Mouse (Mus musculus): ENCODE measurements around the gene Tbc1d7. TPM values are rescaled to one million over a fixed set of nuclear protein-coding genes. Genes with fewer than 3 reads are reported as not detected.

Tbc1d7 gene
- polyA plus RNA-seq, 1 experiment, result 2.7 TPM

GRCm38 (mm10) chr13:43181104-43181503, 9.8 kb upstream of the Tbc1d7 start:
- peaks cover 13% of the 10 kb centered on the region for H3K36me3 ChIP-seq (replicated peaks; ENCODE audit: low read length)
- H3K9me3 ChIP-seq, result peaks cover 29% of the 10 kb centered on the region
- peaks cover 20% of the 10 kb centered on the region for H3K27me3 ChIP-seq (replicated peaks)
- no peak overlapping the region for H3K4me3 ChIP-seq (replicated peaks)
- no peak for TF ChIP-seq FLI1 (IDR thresholded peaks at IDR 0.05; ENCODE audit: low read length)
- no peak for TF ChIP-seq GATA1 (IDR thresholded peaks at IDR 0.05; ENCODE audit: borderline replicate concordance, low read length)
- peaks cover 78% of the 10 kb centered on the region for H3K4me1 ChIP-seq

GRCm38 (mm10) chr13:43177317-43177716, 6.0 kb upstream of the Tbc1d7 start:
- peaks cover 20% of the 10 kb centered on the region for H3K27me3 ChIP-seq (replicated peaks)
- peaks cover 86% of the 10 kb centered on the region for H3K4me1 ChIP-seq
- peaks cover 9% of the 10 kb centered on the region for H3K9me3 ChIP-seq
- no peak overlapping the region for H3K4me3 ChIP-seq (replicated peaks)
- TF ChIP-seq GATA1 (IDR thresholded peaks at IDR 0.05; ENCODE audit: borderline replicate concordance, low read length), result no peak
- no peak for TF ChIP-seq FLI1 (IDR thresholded peaks at IDR 0.05; ENCODE audit: low read length)
- no peaks in the 10 kb centered on the region for H3K36me3 ChIP-seq (replicated peaks; ENCODE audit: low read length)

DNA sequence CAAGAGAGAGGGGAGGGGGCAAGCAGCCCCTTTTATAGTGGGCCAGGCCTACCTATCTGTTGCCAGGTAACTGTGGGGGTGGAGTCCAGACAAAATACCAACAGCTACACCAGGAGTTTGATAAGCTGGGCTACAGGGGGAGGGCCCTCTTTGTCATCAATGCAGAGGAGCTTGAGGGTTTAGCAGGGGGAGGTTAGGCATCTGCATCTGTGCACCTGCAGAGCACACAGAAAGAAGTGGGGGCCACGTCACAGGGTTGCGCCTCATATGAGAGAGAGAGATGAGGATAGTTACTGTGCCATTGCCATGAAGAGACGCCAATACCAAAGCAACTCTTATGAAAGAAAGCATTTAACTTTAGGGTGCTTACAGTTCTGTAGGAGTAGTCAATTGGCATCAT, 5.4 kb upstream of the Tbc1d7 start:
- Histone ChIP-seq H3K4me1 (peaks cover 86% of the 10 kb centered on the region), H3K27me3 (replicated peaks) (peaks cover 16% of the 10 kb centered on the region), H3K36me3 (replicated peaks; ENCODE audit: low read length) (no peaks in the 10 kb centered on the region), H3K9me3 (peaks cover 9% of the 10 kb centered on the region), H3K4me3 (replicated peaks) (no peak overlapping the region)
- no peak for TF ChIP-seq GATA1 (IDR thresholded peaks at IDR 0.05; ENCODE audit: borderline replicate concordance, low read length)
- no peak for TF ChIP-seq FLI1 (IDR thresholded peaks at IDR 0.05; ENCODE audit: low read length)

DNA sequence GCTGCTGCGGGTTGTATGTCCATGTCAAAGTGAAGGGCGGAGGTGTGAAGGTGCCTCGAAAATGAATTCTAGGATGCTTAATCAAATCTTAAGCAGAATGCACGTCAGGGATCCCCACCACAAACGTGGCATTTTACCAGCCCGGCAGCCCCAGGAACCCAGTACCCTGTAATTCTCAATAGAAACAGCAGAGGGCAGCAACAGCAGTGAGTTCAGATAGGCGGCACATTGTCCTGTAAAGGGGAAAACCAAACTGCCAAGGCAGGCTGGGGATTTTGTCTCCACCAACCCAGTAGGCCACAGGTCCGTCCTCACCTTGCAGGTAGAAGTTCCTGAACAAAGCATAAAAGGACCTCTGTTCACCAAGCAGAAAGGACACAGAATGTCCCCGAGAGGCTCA, 2.0 kb upstream of the Tbc1d7 start:
- Histone ChIP-seq H3K36me3 (replicated peaks; ENCODE audit: low read length) (peaks cover 8% of the 10 kb centered on the region), H3K9me3 (peaks cover 9% of the 10 kb centered on the region), H3K27me3 (replicated peaks) (no peaks in the 10 kb centered on the region), H3K4me1 (peaks cover 72% of the 10 kb centered on the region), H3K4me3 (replicated peaks) (peak overlapping the region; percentile 47)
- TF ChIP-seq FLI1 (IDR thresholded peaks at IDR 0.05; ENCODE audit: low read length) (no peak), GATA1 (IDR thresholded peaks at IDR 0.05; ENCODE audit: borderline replicate concordance, low read length) (no peak)

- H3K4me3 ChIP-seq (replicated peaks), result peak overlapping the region; percentile 98
- peaks cover 6% of the 10 kb centered on the region for H3K9me3 ChIP-seq
- peaks cover 68% of the 10 kb centered on the region for H3K4me1 ChIP-seq
- no peaks in the 10 kb centered on the region for H3K27me3 ChIP-seq (replicated peaks)
- no peak for TF ChIP-seq FLI1 (IDR thresholded peaks at IDR 0.05; ENCODE audit: low read length)
- no peak for TF ChIP-seq GATA1 (IDR thresholded peaks at IDR 0.05; ENCODE audit: borderline replicate concordance, low read length)
- H3K36me3 ChIP-seq (replicated peaks; ENCODE audit: low read length), result peaks cover 19% of the 10 kb centered on the region
Observed at GRCm38 (mm10) chr13:43172036-43172713, 874 bp upstream of the Tbc1d7 start.

DNA sequence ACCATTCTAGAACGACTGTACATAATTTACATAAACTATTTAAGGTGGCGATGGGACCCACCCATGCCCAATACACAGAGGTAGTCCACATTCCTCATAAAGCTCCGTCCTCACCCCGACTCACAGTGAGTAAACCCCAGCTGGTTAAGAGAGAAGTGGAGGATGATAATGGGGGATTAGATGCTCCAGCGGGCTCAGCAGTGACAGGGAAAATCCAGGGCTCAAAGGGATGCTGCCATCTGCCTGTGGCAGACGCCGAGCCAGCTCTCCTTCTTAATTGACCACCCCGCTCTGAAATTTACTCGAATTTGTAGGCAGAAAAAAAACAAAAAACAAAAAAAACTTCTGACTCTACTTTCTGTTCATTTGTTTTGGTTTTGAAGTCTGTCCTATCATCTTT, 3.6 kb downstream of the Tbc1d7 start:
- H3K9me3 ChIP-seq, result no peaks in the 10 kb centered on the region
- H3K4me3 ChIP-seq (replicated peaks), result no peak overlapping the region
- TF ChIP-seq FLI1 (IDR thresholded peaks at IDR 0.05; ENCODE audit: low read length) (no peak), GATA1 (IDR thresholded peaks at IDR 0.05; ENCODE audit: borderline replicate concordance, low read length) (no peak)
- peaks cover 51% of the 10 kb centered on the region for H3K36me3 ChIP-seq (replicated peaks; ENCODE audit: low read length)
- H3K27me3 ChIP-seq (replicated peaks), result no peaks in the 10 kb centered on the region
- peaks cover 57% of the 10 kb centered on the region for H3K4me1 ChIP-seq

DNA sequence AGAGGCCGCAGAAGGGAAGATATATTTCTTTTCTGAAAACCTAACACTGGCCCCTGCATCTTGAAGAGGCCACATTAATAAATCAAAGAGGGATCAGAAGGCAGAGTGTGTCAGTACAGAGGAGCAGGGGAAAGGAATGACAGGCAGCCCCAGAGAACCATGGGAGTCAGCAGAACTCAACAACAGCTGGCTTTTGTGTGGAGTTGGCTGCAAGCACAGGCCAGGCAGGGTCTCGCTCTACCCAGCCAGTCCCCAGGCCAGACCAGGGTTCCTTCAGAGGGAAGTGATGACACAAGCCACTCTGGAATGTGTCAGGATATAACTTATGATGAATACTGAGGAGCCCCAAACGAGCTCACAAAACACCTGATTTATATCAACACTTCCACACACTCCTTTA, 11.9 kb downstream of the Tbc1d7 start:
- TF ChIP-seq GATA1 (IDR thresholded peaks at IDR 0.05; ENCODE audit: borderline replicate concordance, low read length) (no peak), FLI1 (IDR thresholded peaks at IDR 0.05; ENCODE audit: low read length) (no peak)
- Histone ChIP-seq H3K9me3 (no peaks in the 10 kb centered on the region), H3K36me3 (replicated peaks; ENCODE audit: low read length) (peaks cover 87% of the 10 kb centered on the region), H3K4me1 (peaks cover 12% of the 10 kb centered on the region), H3K4me3 (replicated peaks) (no peak overlapping the region), H3K27me3 (replicated peaks) (no peaks in the 10 kb centered on the region)

GRCm38 (mm10) chr13:43158281-43158680, 13.0 kb downstream of the Tbc1d7 start:
- Histone ChIP-seq H3K4me3 (replicated peaks) (no peak overlapping the region), H3K9me3 (no peaks in the 10 kb centered on the region), H3K27me3 (replicated peaks) (no peaks in the 10 kb centered on the region), H3K36me3 (replicated peaks; ENCODE audit: low read length) (peaks cover 87% of the 10 kb centered on the region), H3K4me1 (peaks cover 9% of the 10 kb centered on the region)
- TF ChIP-seq FLI1 (IDR thresholded peaks at IDR 0.05; ENCODE audit: low read length) (no peak), GATA1 (IDR thresholded peaks at IDR 0.05; ENCODE audit: borderline replicate concordance, low read length) (no peak)

DNA sequence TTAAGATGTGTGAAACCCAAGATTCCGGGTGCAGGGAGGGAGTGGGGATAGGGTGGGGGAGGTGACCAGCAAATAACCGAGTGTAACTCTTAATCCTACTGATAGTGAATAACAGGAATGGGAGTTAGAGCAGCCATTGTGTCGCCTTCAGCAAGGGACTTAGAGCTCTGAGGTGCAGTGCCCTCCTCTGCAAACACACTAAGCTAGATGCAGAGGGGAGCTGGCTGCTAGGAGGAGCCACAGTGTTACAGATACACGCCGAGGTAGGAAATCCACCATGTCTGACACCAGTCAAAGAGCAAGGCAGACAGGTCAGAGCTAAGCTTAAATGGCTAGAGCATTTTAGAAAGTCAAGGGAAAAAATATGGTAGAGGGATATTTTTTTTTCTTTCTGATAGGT, 13.9 kb downstream of the Tbc1d7 start:
- Histone ChIP-seq H3K4me1 (peaks cover 9% of the 10 kb centered on the region), H3K9me3 (no peaks in the 10 kb centered on the region), H3K36me3 (replicated peaks; ENCODE audit: low read length) (peaks cover 89% of the 10 kb centered on the region), H3K27me3 (replicated peaks) (no peaks in the 10 kb centered on the region), H3K4me3 (replicated peaks) (no peak overlapping the region)
- no peak for TF ChIP-seq FLI1 (IDR thresholded peaks at IDR 0.05; ENCODE audit: low read length)
- TF ChIP-seq GATA1 (IDR thresholded peaks at IDR 0.05; ENCODE audit: borderline replicate concordance, low read length), result no peak

DNA sequence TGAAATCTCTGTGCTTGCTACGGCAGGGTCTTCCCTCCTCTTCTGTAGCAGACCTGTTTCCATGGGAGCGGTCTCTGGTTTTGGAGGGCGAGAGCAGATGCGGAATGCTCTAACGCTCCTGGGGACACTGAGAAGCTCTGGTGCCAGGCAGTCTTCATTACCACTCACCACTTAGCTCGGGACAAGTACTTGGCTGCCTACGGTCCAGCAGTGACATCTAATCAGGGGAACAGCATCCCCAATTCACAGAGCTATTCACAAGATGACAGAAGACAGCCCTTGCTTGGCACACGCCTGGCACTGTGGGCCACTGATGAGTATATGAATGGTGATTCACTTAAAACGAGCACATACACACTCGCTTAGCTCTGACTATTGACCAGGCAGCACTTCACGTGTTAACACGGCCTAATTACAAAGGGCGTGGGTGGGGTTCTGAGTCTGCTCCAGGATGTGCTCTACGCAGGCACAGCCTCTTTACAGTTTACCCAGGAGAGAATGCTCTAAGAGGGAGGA, 19.2 kb downstream of the Tbc1d7 start:
- Histone ChIP-seq H3K4me3 (replicated peaks) (no peak overlapping the region), H3K27me3 (replicated peaks) (no peaks in the 10 kb centered on the region), H3K36me3 (replicated peaks; ENCODE audit: low read length) (peaks cover 76% of the 10 kb centered on the region), H3K4me1 (peaks cover 14% of the 10 kb centered on the region), H3K9me3 (no peaks in the 10 kb centered on the region)
- no peak for TF ChIP-seq GATA1 (IDR thresholded peaks at IDR 0.05; ENCODE audit: borderline replicate concordance, low read length)
- no peak for TF ChIP-seq FLI1 (IDR thresholded peaks at IDR 0.05; ENCODE audit: low read length)

Data from megakaryocyte, embryonic 14.5 days (primary cell).